Mouse (Mus musculus) hindbrain, embryonic 10.5 days (tissue): Measurements from ENCODE around the gene BC035947. TPM values are rescaled to one million over a fixed set of nuclear protein-coding genes. Genes with fewer than 3 reads are reported as not detected.
A peak's percentile ranks its signal among the peaks of the same experiment; 100 is the strongest.
"Not testable (repeated sequence)": the region's sequence is repeated elsewhere in the genome, so short reads cannot be mapped to it uniquely, and the experiment has no call there.

Source experiments
- DNase-seq: peaks from one replicate; pipeline ENCODE4 v3.0.0-alpha.2; 2017; ENCODE audit warnings: low spot score
- H3K27ac ChIP-seq: fragments of 300-500 bp; sonication (generic); 2 replicates; pipeline ENCODE4 v1.5.1; 2016; ENCODE audit warnings: mild to moderate bottlenecking, moderate library complexity
- H3K27me3 ChIP-seq: fragments of 300-500 bp; sonication (generic); 2 replicates; pipeline ENCODE4 v1.6.1; 2016; ENCODE audit warnings: mild to moderate bottlenecking; ENCODE audit not compliant: poor library complexity, insufficient read depth, severe bottlenecking
- H3K36me3 ChIP-seq: fragments of 300-500 bp; sonication (generic); 2 replicates; pipeline ENCODE4 v1.6.1; 2016; ENCODE audit warnings: mild to moderate bottlenecking, moderate library complexity
- H3K4me1 ChIP-seq: fragments of 300-500 bp; sonication (generic); replicated peaks from 2 replicates; pipeline ENCODE4 v1.6.1; 2016; ENCODE audit warnings: mild to moderate bottlenecking
- H3K4me3 ChIP-seq: fragments of 300-500 bp; sonication (generic); 2 replicates; pipeline ENCODE4 v1.5.1; 2016; ENCODE audit warnings: mild to moderate bottlenecking, moderate library complexity
- H3K9me3 ChIP-seq: fragments of 300-500 bp; sonication (generic); 2 replicates; pipeline ENCODE4 v1.6.1; 2016; ENCODE audit warnings: mild to moderate bottlenecking, moderate library complexity
- WGBS: fragments of 180-500 bp; shearing (Covaris S2); methylation state at CpG from one replicate; pipeline ENCODE4 v1.1.7; 2016; 5-methylcytosine and 5-hydroxymethylcytosine counted together
- polyA plus RNA-seq: library from polyadenylated mRNA; unstranded; fragments of >200 nt; fragmentation: Nextera tagmentation; extraction: Ambion mirVana; gene quantifications from 2 replicates; pipeline ENCODE4 v1.2.1, GENCODE M21; 2016

BC035947 gene
- polyA plus RNA-seq, result 0.35 and 0.39 TPM in 2 replicates

DNA sequence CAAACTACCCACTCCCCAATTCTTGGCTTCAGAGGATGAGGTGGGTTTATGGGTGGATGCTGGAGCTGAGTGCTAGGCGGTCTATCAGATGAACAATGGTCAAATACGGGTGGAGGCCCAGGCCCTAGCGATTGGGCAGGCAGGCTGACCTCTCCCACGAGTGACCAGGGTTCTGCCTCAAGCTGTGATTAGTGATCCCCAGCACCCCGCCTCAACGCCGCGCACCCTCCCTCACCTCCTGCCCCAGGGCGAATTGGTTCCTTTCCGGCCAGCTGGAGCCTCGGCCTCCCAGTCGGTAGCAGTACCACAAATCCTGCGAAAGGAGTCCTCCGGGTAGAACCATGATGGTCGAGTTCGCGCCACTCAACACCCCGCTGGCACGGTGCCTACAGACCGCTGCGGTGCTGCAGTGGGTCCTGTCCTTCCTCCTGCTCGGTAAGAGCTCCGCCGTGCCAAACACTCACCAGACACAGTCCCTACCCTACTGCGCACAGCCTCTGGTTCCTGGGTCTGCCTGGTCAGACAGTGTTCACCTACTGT lies at the start of gene BC035947:
TSS of gene BC035947 (minus strand) at position 538 of the 540 bp plus-strand sequence.
- peak; percentile 42 for DNase-seq
- 3% methylated on average over 25 of the region's 25 CpGs for WGBS
- H3K27me3 ChIP-seq, result peaks cover 22% of the 10 kb centered on the region
- H3K4me3 ChIP-seq, result peak within 1 kb of the TSS; percentile 53
- H3K27ac ChIP-seq, result peak within 1 kb of the TSS; percentile 78
- no peaks in the 10 kb centered on the region for H3K36me3 ChIP-seq
- H3K4me1 ChIP-seq, result peaks cover 9% of the 10 kb centered on the region
- no peaks in the 10 kb centered on the region for H3K9me3 ChIP-seq

GRCm38 (mm10) chr1:78554012-78554666 lies 42.2 kb upstream of the BC035947 start:
- Histone ChIP-seq H3K36me3 (no peaks in the 10 kb centered on the region), H3K27ac (no peak overlapping the region), H3K27me3 (no peaks in the 10 kb centered on the region), H3K4me1 (peaks cover 1% of the 10 kb centered on the region; the same call in 1 of the 2 replicates), H3K9me3 (peaks cover 4% of the 10 kb centered on the region; the same call in 1 of the 2 replicates), H3K4me3 (no peak overlapping the region)
- WGBS, result 83% methylated on average over 8 of the region's 8 CpGs
- no peak for DNase-seq

DNA sequence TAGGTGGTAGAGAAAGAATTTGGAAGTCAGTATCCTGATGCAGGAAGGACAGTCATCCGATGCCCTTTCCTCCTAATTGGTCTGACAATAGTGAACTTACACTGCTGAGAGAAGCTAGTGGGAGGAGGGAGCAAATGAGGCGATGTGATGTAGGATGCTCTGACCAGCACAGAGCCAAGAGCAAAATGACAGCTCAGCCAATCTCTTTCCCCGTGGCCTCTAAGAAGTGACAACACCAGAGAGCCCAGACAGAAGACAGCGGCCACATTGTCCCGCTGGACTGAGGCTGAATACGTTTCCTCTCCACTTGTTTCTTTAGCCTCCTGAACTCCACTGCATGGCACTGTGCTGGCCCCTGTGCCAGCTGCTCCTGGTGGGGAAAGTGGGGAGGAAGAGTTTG lies 37.0 kb upstream of the BC035947 start:
- no peaks in the 10 kb centered on the region for H3K36me3 ChIP-seq
- H3K4me1 ChIP-seq, result peaks cover 5% of the 10 kb centered on the region; the same call in 1 of the 2 replicates
- H3K27me3 ChIP-seq, result no peaks in the 10 kb centered on the region
- no peak for DNase-seq
- WGBS, result 44% methylated on average over 6 of the region's 6 CpGs
- H3K4me3 ChIP-seq, result no peak overlapping the region
- no peak overlapping the region for H3K27ac ChIP-seq
- H3K9me3 ChIP-seq, result no peaks in the 10 kb centered on the region

DNA sequence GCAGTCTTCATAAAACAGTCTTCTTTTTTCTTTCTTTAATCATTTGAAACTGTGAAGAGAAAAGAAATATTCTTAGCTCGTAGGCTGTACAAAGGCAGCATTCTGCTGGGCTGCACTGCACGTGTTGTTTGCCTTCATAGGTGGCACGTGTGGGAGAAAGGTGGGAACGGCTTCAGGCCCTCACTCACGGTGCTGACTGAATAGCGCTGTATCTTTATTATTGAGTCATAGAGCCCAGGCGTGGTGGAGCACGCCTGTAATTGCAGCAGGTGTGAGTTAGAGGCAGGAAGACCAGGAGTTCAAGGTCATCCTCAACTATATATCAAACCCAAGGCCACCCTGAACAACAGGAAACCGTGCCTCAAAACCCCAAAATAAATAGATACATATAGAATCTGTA lies 34.3 kb upstream of the BC035947 start:
- Histone ChIP-seq H3K4me1 (peaks cover 5% of the 10 kb centered on the region; the same call in 1 of the 2 replicates), H3K9me3 (no peaks in the 10 kb centered on the region), H3K27ac (no peak overlapping the region), H3K27me3 (no peaks in the 10 kb centered on the region), H3K4me3 (no peak overlapping the region), H3K36me3 (no peaks in the 10 kb centered on the region)
- DNase-seq, result no peak
- 89% methylated on average over 9 of the region's 9 CpGs for WGBS

DNA sequence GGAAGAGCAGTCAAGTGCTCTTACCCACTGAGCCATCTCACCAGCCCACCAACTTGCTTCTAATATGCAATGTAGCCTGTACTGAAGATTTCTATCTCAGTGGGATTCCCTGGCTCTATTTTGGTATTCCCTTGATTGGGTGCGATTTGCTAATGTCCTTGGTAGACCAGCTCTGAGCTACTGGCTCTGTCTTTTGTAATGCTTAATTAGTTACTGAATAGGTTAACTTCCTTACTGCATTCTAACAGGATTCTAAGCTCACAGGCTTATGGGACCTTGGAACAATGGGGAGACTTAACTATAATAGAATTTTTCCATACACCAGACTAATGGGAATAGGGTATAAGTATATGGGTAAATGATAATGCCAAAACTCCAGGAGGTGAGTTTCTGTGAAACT lies 31.7 kb upstream of the BC035947 start:
- not testable (repeated sequence) for H3K4me1 ChIP-seq, H3K4me3 ChIP-seq, H3K27me3 ChIP-seq, DNase-seq, H3K9me3 ChIP-seq, H3K27ac ChIP-seq, H3K36me3 ChIP-seq
- 81% methylated on average over 1 of the region's 1 CpGs for WGBS

- peaks cover 10% of the 10 kb centered on the region for H3K4me1 ChIP-seq
- 0 out of 2 replicates have a peak, but pooled peaks cover 3% of the 10 kb centered on the region for H3K27me3 ChIP-seq
- no peaks in the 10 kb centered on the region for H3K9me3 ChIP-seq
- DNase-seq, result no peak
- H3K36me3 ChIP-seq, result no peaks in the 10 kb centered on the region
- no peak overlapping the region for H3K4me3 ChIP-seq
- no peak overlapping the region for H3K27ac ChIP-seq
- 58% methylated on average over 6 of the region's 6 CpGs for WGBS
These were observed 27.2 kb upstream of the BC035947 start for GRCm38 (mm10) chr1:78539166-78539565.

DNA sequence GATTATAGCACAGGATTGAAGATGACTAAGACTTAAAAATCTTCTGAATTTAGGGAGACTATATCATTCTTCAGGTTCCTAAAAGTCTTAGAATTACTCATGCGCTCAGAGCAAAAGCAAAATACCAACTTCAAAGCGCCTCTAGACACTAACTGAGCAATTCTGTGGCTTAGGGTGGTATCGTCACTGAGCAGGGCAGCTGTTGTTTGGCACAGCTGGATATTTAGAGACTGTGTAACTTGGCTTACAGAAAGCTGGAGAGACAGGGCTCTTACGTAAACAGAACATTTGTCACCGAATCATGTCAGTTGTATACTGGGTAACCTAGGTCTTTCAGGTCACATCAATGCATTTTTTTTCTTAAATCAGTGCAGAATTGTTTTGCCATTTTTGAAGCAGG lies 26.4 kb upstream of the BC035947 start:
- Histone ChIP-seq H3K4me3 (no peak overlapping the region), H3K36me3 (no peaks in the 10 kb centered on the region), H3K27me3 (0 out of 2 replicates have a peak, but pooled peaks cover 3% of the 10 kb centered on the region), H3K9me3 (no peaks in the 10 kb centered on the region), H3K4me1 (peaks cover 10% of the 10 kb centered on the region), H3K27ac (no peak overlapping the region)
- WGBS, result 44% methylated on average over 5 of the region's 5 CpGs
- DNase-seq, result no peak

GRCm38 (mm10) chr1:78537494-78538010 lies 25.6 kb upstream of the BC035947 start:
- 12% methylated on average over 16 of the region's 16 CpGs for WGBS
- Histone ChIP-seq H3K4me3 (peak overlapping the region; percentile 43), H3K4me1 (peaks cover 10% of the 10 kb centered on the region), H3K36me3 (no peaks in the 10 kb centered on the region), H3K27me3 (0 out of 2 replicates have a peak, but pooled peaks cover 3% of the 10 kb centered on the region), H3K9me3 (no peaks in the 10 kb centered on the region), H3K27ac (peak overlapping the region; percentile 62; the same call in 1 of the 2 replicates)
- DNase-seq, result peak; percentile 55

DNA sequence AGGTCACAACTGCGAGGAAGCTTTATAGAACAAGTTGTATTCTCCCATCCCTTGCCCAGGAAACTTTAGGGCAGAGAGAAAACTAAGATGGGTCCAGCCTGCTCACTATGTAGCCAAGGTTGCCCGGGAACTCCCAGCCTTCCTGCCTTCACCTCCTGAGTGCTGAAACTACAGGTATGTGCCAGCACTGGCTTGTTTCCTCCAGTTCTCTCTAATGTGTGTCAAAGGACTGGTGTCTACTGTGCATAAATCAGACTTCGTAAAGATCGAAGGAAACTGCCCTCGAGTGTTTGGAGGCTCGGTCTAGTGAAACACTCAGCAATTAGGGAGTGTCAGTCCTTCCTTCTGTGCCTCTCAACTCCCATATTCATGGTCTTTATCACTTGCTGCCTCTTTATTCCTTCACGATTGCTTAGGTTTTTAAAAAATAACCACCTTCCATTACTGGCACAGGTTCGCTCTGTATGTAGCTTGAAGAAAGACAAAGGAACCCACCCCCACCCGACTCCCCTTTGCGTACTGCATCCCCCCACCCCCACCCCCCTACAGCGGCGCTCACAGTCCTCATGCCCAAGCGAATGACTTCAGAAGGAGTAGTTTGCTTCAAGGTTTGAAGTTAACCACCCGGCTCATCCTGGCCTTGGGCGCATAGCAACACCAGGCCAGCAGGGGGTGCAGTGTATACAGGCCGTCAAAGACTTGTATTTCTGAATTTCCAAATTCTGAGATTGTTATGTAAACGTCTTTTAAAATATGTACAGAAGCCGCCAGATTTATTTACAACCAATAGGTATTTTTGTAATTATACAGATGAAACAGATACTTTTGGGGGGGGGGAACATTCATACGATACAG lies 24.6 kb upstream of the BC035947 start:
- H3K4me3 ChIP-seq, result no peak overlapping the region
- WGBS, result 39% methylated on average over 19 of the region's 19 CpGs
- DNase-seq, result peak; percentile 64

GRCm38 (mm10) chr1:78534428-78535150 lies 22.6 kb upstream of the BC035947 start:
- 92% methylated on average over 9 of the region's 9 CpGs for WGBS
- Histone ChIP-seq H3K9me3 (no peaks in the 10 kb centered on the region), H3K27ac (no peak overlapping the region), H3K4me3 (no peak overlapping the region), H3K36me3 (no peaks in the 10 kb centered on the region), H3K4me1 (peaks cover 12% of the 10 kb centered on the region), H3K27me3 (0 out of 2 replicates have a peak, but pooled peaks cover 3% of the 10 kb centered on the region)
- no peak for DNase-seq

More for the DNA sequence above, 24.6 kb upstream of the BC035947 start:
- Histone ChIP-seq H3K9me3 (no peaks in the 10 kb centered on the region), H3K27me3 (0 out of 2 replicates have a peak, but pooled peaks cover 3% of the 10 kb centered on the region), H3K4me1 (peaks cover 10% of the 10 kb centered on the region), H3K36me3 (no peaks in the 10 kb centered on the region), H3K27ac (no peak overlapping the region)

DNA sequence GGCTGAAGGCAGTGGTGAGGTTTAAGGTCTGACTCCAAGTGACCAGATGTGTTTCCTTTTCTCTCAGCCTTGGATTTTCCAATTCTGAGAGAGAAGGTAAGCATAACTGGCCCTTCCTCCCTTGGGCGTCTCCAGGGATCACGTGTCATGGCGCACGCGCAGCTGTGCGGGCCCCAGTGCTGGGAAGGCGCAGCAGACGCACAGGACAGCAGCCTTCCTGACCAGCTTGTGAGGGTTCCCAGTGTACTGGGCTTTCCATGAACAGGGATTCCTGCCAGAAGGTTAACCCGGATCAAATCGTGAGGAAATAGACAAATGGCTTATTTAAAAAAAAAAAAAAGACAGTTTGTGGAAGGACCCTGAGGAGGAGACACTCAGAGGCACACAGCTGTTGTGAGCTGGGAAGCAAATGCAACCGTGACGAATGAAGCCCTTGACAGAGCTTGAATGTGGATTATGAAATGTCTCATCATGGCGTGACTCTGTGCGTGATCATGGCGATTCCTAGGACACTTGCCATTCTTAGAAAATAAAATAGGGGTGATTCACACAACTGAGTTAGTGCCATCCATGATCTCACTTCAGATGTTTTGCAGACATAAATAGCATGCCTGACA lies 20.3 kb upstream of the BC035947 start:
- DNase-seq, result no peak
- H3K36me3 ChIP-seq, result no peaks in the 10 kb centered on the region
- H3K27ac ChIP-seq, result no peak overlapping the region
- H3K27me3 ChIP-seq, result 0 out of 2 replicates have a peak, but pooled peaks cover 3% of the 10 kb centered on the region
- peaks cover 8% of the 10 kb centered on the region; the same call in 1 of the 2 replicates for H3K4me1 ChIP-seq
- WGBS, result 85% methylated on average over 15 of the region's 15 CpGs
- H3K4me3 ChIP-seq, result no peak overlapping the region
- H3K9me3 ChIP-seq, result no peaks in the 10 kb centered on the region
